Mouse (Mus musculus) lung, embryonic 15.5 days (tissue): Measurements from ENCODE around the gene Zc3h4. TPM values are rescaled to one million over a fixed set of nuclear protein-coding genes. Genes with fewer than 3 reads are reported as not detected.
"Not testable (repeated sequence)": the region's sequence is repeated elsewhere in the genome, so short reads cannot be mapped to it uniquely, and the experiment has no call there.

ENCODE experiments used
- ATAC-seq: fragments of 200-750 bp; cut with Nextera tagmentation; 2 replicates; pipeline ENCODE4 v1.8.0; 2017; ENCODE audit warnings: moderate number of reproducible peaks, borderline replicate concordance; ENCODE audit not compliant: low FRiP score, low TSS enrichment; ENCODE audit errors: extremely low read depth
- H3K27ac ChIP-seq: fragments of 300-500 bp; sonication (generic); 2 replicates; pipeline ENCODE4 v1.5.1; 2015; ENCODE audit warnings: moderate library complexity, mild to moderate bottlenecking, inconsistent platforms
- H3K27me3 ChIP-seq: fragments of 300-500 bp; sonication (generic); 2 replicates; pipeline ENCODE4 v1.6.1; 2015; ENCODE audit warnings: inconsistent platforms
- H3K36me3 ChIP-seq: fragments of 300-500 bp; sonication (generic); 2 replicates; pipeline ENCODE4 v1.6.1; 2015; ENCODE audit warnings: inconsistent platforms
- H3K4me1 ChIP-seq: fragments of 300-500 bp; sonication (generic); 2 replicates; pipeline ENCODE4 v1.6.1; 2015; ENCODE audit warnings: inconsistent platforms
- H3K4me2 ChIP-seq: fragments of 300-500 bp; sonication (generic); 2 replicates; pipeline ENCODE4 v1.6.1; 2015; ENCODE audit warnings: inconsistent platforms, mild to moderate bottlenecking, moderate library complexity
- H3K4me3 ChIP-seq: fragments of 300-500 bp; sonication (generic); 2 replicates; pipeline ENCODE4 v1.5.1; 2015; ENCODE audit warnings: mild to moderate bottlenecking, inconsistent platforms
- H3K9ac ChIP-seq: fragments of 300-500 bp; sonication (generic); 2 replicates; pipeline ENCODE4 v1.6.1; 2015; ENCODE audit warnings: inconsistent platforms
- H3K9me3 ChIP-seq: fragments of 300-500 bp; sonication (generic); 2 replicates; pipeline ENCODE4 v1.6.1; 2016; ENCODE audit warnings: inconsistent platforms
- WGBS: fragments of 180-500 bp; shearing (Covaris S2); methylation state at CpG from one replicate; pipeline ENCODE4 v1.1.7; 2015; 5-methylcytosine and 5-hydroxymethylcytosine counted together
- polyA plus RNA-seq: library from polyadenylated mRNA; unstranded; fragments of >200 nt; fragmentation: Nextera tagmentation; extraction: Ambion mirVana; gene quantifications from 2 replicates; pipeline ENCODE4 v1.2.1, GENCODE M21; 2015

Zc3h4 gene
- polyA plus RNA-seq, 1 experiment from 2014 or later: 18.4 TPM

- Histone ChIP-seq H3K4me1 (no peaks in the 10 kb centered on the region), H3K27ac (no peak overlapping the region), H3K4me3 (no peak overlapping the region), H3K4me2 (no peak overlapping the region), H3K9me3 (no peaks in the 10 kb centered on the region), H3K9ac (no peak overlapping the region), H3K36me3 (peaks cover 64% of the 10 kb centered on the region), H3K27me3 (no peaks in the 10 kb centered on the region)
- ATAC-seq: no peak
- 79% methylated on average over 1 of the region's 1 CpGs for WGBS
These were observed 24.2 kb upstream of the Zc3h4 start for GRCm38 (mm10) chr7:16376505-16376904.

GRCm38 (mm10) chr7:16387160-16388041 is 13.3 kb upstream of the Zc3h4 start, which contains the start of gene Sae1:
Gene Sae1, minus strand, starts transcription at chr7:16387806.
- peaks cover 11% of the 10 kb centered on the region for H3K36me3 ChIP-seq
- peak within 1 kb of the TSS; percentile 74 for H3K4me2 ChIP-seq
- peaks cover 30% of the 10 kb centered on the region for H3K4me1 ChIP-seq
- peak; percentile 96 for ATAC-seq
- H3K27me3 ChIP-seq: no peaks in the 10 kb centered on the region
- under 1% methylated on average over 58 of the region's 58 CpGs for WGBS
- no peaks in the 10 kb centered on the region for H3K9me3 ChIP-seq
- H3K9ac ChIP-seq: peak within 1 kb of the TSS; percentile 98
- peak within 1 kb of the TSS; percentile 81 for H3K27ac ChIP-seq
- peak within 1 kb of the TSS; percentile 82 for H3K4me3 ChIP-seq

GRCm38 (mm10) chr7:16389942-16390341 is 10.8 kb upstream of the Zc3h4 start:
- H3K36me3 ChIP-seq, H3K9ac ChIP-seq, H3K27me3 ChIP-seq, ATAC-seq, H3K9me3 ChIP-seq, H3K4me2 ChIP-seq, H3K4me3 ChIP-seq, H3K27ac ChIP-seq: not testable (repeated sequence)
- WGBS: 69% methylated on average over 2 of the region's 2 CpGs
- peaks cover 26% of the 10 kb centered on the region for H3K4me1 ChIP-seq

GRCm38 (mm10) chr7:16392923-16393322 is 7.8 kb upstream of the Zc3h4 start:
- ATAC-seq: no peak
- Histone ChIP-seq H3K9ac (no peak overlapping the region), H3K4me3 (no peak overlapping the region), H3K36me3 (no peaks in the 10 kb centered on the region), H3K9me3 (no peaks in the 10 kb centered on the region), H3K4me2 (no peak overlapping the region), H3K27ac (no peak overlapping the region), H3K27me3 (no peaks in the 10 kb centered on the region), H3K4me1 (peaks cover 4% of the 10 kb centered on the region; the same call in 1 of the 2 replicates)
- 50% methylated on average over 4 of the region's 4 CpGs for WGBS

- Histone ChIP-seq H3K4me3 (no peak overlapping the region), H3K27ac (no peak overlapping the region), H3K36me3 (no peaks in the 10 kb centered on the region), H3K27me3 (no peaks in the 10 kb centered on the region), H3K4me2 (no peak overlapping the region), H3K4me1 (peaks cover 8% of the 10 kb centered on the region), H3K9ac (no peak overlapping the region), H3K9me3 (no peaks in the 10 kb centered on the region)
- 0% methylated on average over 2 of the region's 2 CpGs for whole genome bisulfite sequencing
- no peak for ATAC-seq
These were observed 4.8 kb upstream of the Zc3h4 start for GRCm38 (mm10) chr7:16395944-16396343.

GRCm38 (mm10) chr7:16397465-16397864 is 3.2 kb upstream of the Zc3h4 start:
- Histone ChIP-seq H3K9me3 (no peaks in the 10 kb centered on the region), H3K4me2 (no peak overlapping the region), H3K36me3 (no peaks in the 10 kb centered on the region), H3K4me1 (peaks cover 8% of the 10 kb centered on the region), H3K9ac (no peak overlapping the region), H3K27me3 (no peaks in the 10 kb centered on the region), H3K27ac (no peak overlapping the region), H3K4me3 (no peak overlapping the region)
- ATAC-seq: no peak
- 65% methylated on average over 4 of the region's 4 CpGs for WGBS

GRCm38 (mm10) chr7:16398387-16399050 is 2.2 kb upstream of the Zc3h4 start:
- Histone ChIP-seq H3K9ac (peak overlapping the region; percentile 100), H3K4me3 (peak overlapping the region; percentile 87), H3K27me3 (no peaks in the 10 kb centered on the region), H3K9me3 (no peaks in the 10 kb centered on the region), H3K4me2 (peak overlapping the region; percentile 82), H3K4me1 (peaks cover 12% of the 10 kb centered on the region), H3K27ac (peak overlapping the region; percentile 100), H3K36me3 (no peaks in the 10 kb centered on the region)
- no peak for ATAC-seq
- 40% methylated on average over 3 of the region's 3 CpGs for WGBS

- under 1% methylated on average over 31 of the region's 31 CpGs for WGBS
- no peaks in the 10 kb centered on the region for H3K36me3 ChIP-seq
- no peaks in the 10 kb centered on the region for H3K27me3 ChIP-seq
- peak overlapping the region; percentile 100 for H3K9ac ChIP-seq
- peaks cover 17% of the 10 kb centered on the region for H3K4me1 ChIP-seq
- peak overlapping the region; percentile 100 for H3K27ac ChIP-seq
- H3K9me3 ChIP-seq: no peaks in the 10 kb centered on the region
- H3K4me3 ChIP-seq: peak overlapping the region; percentile 87
- H3K4me2 ChIP-seq: peak overlapping the region; percentile 82
- peak; percentile 82 for ATAC-seq
These were observed 1.5 kb upstream of the Zc3h4 start for GRCm38 (mm10) chr7:16399098-16399819.

GRCm38 (mm10) chr7:16399820-16400688 is 656 bp upstream of the Zc3h4 start:
- H3K36me3 ChIP-seq: no peaks in the 10 kb centered on the region
- H3K27ac ChIP-seq: peak overlapping the region; percentile 100
- peak overlapping the region; percentile 82 for H3K4me2 ChIP-seq
- under 1% methylated on average over 77 of the region's 77 CpGs for WGBS
- peak overlapping the region; percentile 87 for H3K4me3 ChIP-seq
- peaks cover 25% of the 10 kb centered on the region for H3K4me1 ChIP-seq
- no peaks in the 10 kb centered on the region for H3K27me3 ChIP-seq
- peak overlapping the region; percentile 100 for H3K9ac ChIP-seq
- no peaks in the 10 kb centered on the region for H3K9me3 ChIP-seq
- ATAC-seq: peak; percentile 91

- H3K36me3 ChIP-seq: no peaks in the 10 kb centered on the region
- peak overlapping the region; percentile 87 for H3K4me3 ChIP-seq
- peaks cover 40% of the 10 kb centered on the region for H3K4me1 ChIP-seq
- H3K9me3 ChIP-seq: no peaks in the 10 kb centered on the region
- H3K4me2 ChIP-seq: peak overlapping the region; percentile 82
- peak overlapping the region; percentile 100 for H3K27ac ChIP-seq
- peak overlapping the region; percentile 100 for H3K9ac ChIP-seq
- H3K27me3 ChIP-seq: no peaks in the 10 kb centered on the region
- no peak for ATAC-seq
- 0% methylated on average over 17 of the region's 17 CpGs for WGBS
These were observed 1.3 kb downstream of the Zc3h4 start for GRCm38 (mm10) chr7:16401991-16402431.

- H3K27ac ChIP-seq: peak overlapping the region; percentile 100
- H3K4me1 ChIP-seq: peaks cover 40% of the 10 kb centered on the region
- H3K36me3 ChIP-seq: no peaks in the 10 kb centered on the region
- peak overlapping the region; percentile 82 for H3K4me2 ChIP-seq
- peak overlapping the region; percentile 87 for H3K4me3 ChIP-seq
- peak overlapping the region; percentile 100 for H3K9ac ChIP-seq
- no peaks in the 10 kb centered on the region for H3K9me3 ChIP-seq
- ATAC-seq: no peak
- 2% methylated on average over 9 of the region's 9 CpGs for WGBS
- no peaks in the 10 kb centered on the region for H3K27me3 ChIP-seq
These were observed 1.7 kb downstream of the Zc3h4 start for GRCm38 (mm10) chr7:16402449-16402848.
